Mouse (Mus musculus): ENCODE data around the gene Col6a4.

DNA sequence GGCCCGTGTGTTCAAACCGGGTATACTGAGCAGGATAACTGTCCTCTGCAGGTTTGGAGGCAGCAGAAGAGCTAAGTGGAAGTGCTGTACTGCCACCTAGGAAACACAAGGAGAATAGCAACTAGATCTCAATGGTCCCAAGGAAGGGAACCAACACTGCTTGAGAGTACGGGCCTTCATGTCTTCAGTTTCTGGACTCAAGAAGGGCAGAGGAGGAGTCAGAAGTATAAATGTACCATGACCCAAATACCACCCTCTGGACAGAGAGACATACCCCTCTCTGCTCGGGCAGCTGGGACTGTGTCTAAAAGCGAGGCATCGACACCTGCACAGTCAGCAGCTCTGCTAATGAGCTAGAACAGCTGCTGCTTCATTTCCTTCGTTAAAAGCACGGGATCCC is 108.5 kb downstream of the Col6a4 start:
- TF ChIP-seq GATA1 (IDR thresholded peaks at IDR 0.05; ENCODE audit: low read length): no peak
- no peak for TF ChIP-seq TAL1 (IDR thresholded peaks at IDR 0.05; ENCODE audit: low read length)
